Mouse (Mus musculus): ENCODE data around the gene Rbm20. TPM values are rescaled to one million over a fixed set of nuclear protein-coding genes. Genes with fewer than 3 reads are reported as not detected.

Rbm20 gene
- total and polyA plus RNA-seq, 3 experiments, result 0.36 to 2.6 (median 2.3) TPM

- TF ChIP-seq GATA1 (IDR thresholded peaks at IDR 0.05; ENCODE audit: borderline replicate concordance, low read length) (no peak), TAL1 (conservative IDR thresholded peaks at IDR 0.05; ENCODE audit: low read depth, low read length) (no peak), GATA2 (IDR thresholded peaks at IDR 0.05; ENCODE audit: borderline replicate concordance, low read depth, low read length) (no peak), CTCF (IDR thresholded peaks at IDR 0.05; ENCODE audit: low read depth, low read length) (no peak), POLR2AphosphoS5 (IDR thresholded peaks at IDR 0.05; ENCODE audit: insufficient replicate concordance, low read depth, low read length) (no peak)
- H3K4me1 ChIP-seq (ENCODE audit: insufficient read depth, low read depth, low read length), result peaks cover 38% of the 10 kb centered on the region
- no peak overlapping the region for H3K4me3 ChIP-seq (ENCODE audit: low read depth, low read length)
- no peak for ATAC-seq (ENCODE audit: extremely low read depth, insufficient number of reproducible peaks, low FRiP score, poor library complexity, severe bottlenecking)
- H3K36me3 ChIP-seq (replicated peaks), result no peaks in the 10 kb centered on the region
- H3K9me3 ChIP-seq (replicated peaks), result no peaks in the 10 kb centered on the region
- no peak for DNase-seq (ENCODE audit: low spot score)
- 0 out of 2 replicates have a peak, but pooled peaks cover 2% of the 10 kb centered on the region for H3K27me3 ChIP-seq (ENCODE audit: insufficient read depth, low read length)
Measured at GRCm38 (mm10) chr19:53861346-53861745, 184.2 kb downstream of the Rbm20 start.

- Histone ChIP-seq H3K4me3 (ENCODE audit: low read depth, low read length) (no peak overlapping the region), H3K9me3 (replicated peaks) (no peaks in the 10 kb centered on the region), H3K27me3 (ENCODE audit: insufficient read depth, low read length) (no peaks in the 10 kb centered on the region), H3K4me1 (ENCODE audit: insufficient read depth, low read depth, low read length) (peaks cover 31% of the 10 kb centered on the region), H3K36me3 (replicated peaks) (no peaks in the 10 kb centered on the region)
- DNase-seq (ENCODE audit: low spot score) (no peak), ATAC-seq (ENCODE audit: extremely low read depth, insufficient number of reproducible peaks, low FRiP score, poor library complexity, severe bottlenecking) (no peak)
- TF ChIP-seq GATA2 (IDR thresholded peaks at IDR 0.05; ENCODE audit: borderline replicate concordance, low read depth, low read length) (no peak), CTCF (IDR thresholded peaks at IDR 0.05; ENCODE audit: low read depth, low read length) (no peak)
Measured at GRCm38 (mm10) chr19:53862573-53863246, 185.6 kb downstream of the Rbm20 start.

GRCm38 (mm10) chr19:53867238-53867637, 190.1 kb downstream of the Rbm20 start:
- Histone ChIP-seq H3K36me3 (replicated peaks) (no peaks in the 10 kb centered on the region), H3K27me3 (ENCODE audit: insufficient read depth, low read length) (no peaks in the 10 kb centered on the region), H3K4me1 (ENCODE audit: insufficient read depth, low read depth, low read length) (peaks cover 51% of the 10 kb centered on the region), H3K9me3 (replicated peaks) (no peaks in the 10 kb centered on the region), H3K4me3 (ENCODE audit: low read depth, low read length) (no peak overlapping the region)
- ATAC-seq (ENCODE audit: extremely low read depth, insufficient number of reproducible peaks, low FRiP score, poor library complexity, severe bottlenecking), result no peak
- TF ChIP-seq GATA1 (IDR thresholded peaks at IDR 0.05; ENCODE audit: borderline replicate concordance, low read length) (no peak), CTCF (IDR thresholded peaks at IDR 0.05; ENCODE audit: low read depth, low read length) (no peak), TAL1 (conservative IDR thresholded peaks at IDR 0.05; ENCODE audit: low read depth, low read length) (no peak), GATA2 (IDR thresholded peaks at IDR 0.05; ENCODE audit: borderline replicate concordance, low read depth, low read length) (no peak), POLR2AphosphoS5 (IDR thresholded peaks at IDR 0.05; ENCODE audit: insufficient replicate concordance, low read depth, low read length) (no peak)
- no peak for DNase-seq (ENCODE audit: low spot score)

- Histone ChIP-seq H3K27me3 (ENCODE audit: insufficient read depth, low read length) (no peaks in the 10 kb centered on the region), H3K4me3 (ENCODE audit: low read depth, low read length) (no peak overlapping the region), H3K4me1 (ENCODE audit: insufficient read depth, low read depth, low read length) (peaks cover 47% of the 10 kb centered on the region), H3K36me3 (replicated peaks) (no peaks in the 10 kb centered on the region), H3K9me3 (replicated peaks) (no peaks in the 10 kb centered on the region)
- no peak for TF ChIP-seq GATA1 (IDR thresholded peaks at IDR 0.05; ENCODE audit: borderline replicate concordance, low read length)
- no peak for TF ChIP-seq CTCF (IDR thresholded peaks at IDR 0.05; ENCODE audit: low read depth, low read length)
- no peak for TF ChIP-seq POLR2AphosphoS5 (IDR thresholded peaks at IDR 0.05; ENCODE audit: insufficient replicate concordance, low read depth, low read length)
- no peak for TF ChIP-seq GATA2 (IDR thresholded peaks at IDR 0.05; ENCODE audit: borderline replicate concordance, low read depth, low read length)
- TF ChIP-seq TAL1 (conservative IDR thresholded peaks at IDR 0.05; ENCODE audit: low read depth, low read length), result no peak
- no peak for DNase-seq (ENCODE audit: low spot score)
- ATAC-seq (ENCODE audit: extremely low read depth, insufficient number of reproducible peaks, low FRiP score, poor library complexity, severe bottlenecking), result no peak
Measured at GRCm38 (mm10) chr19:53868125-53868524, 191.0 kb downstream of the Rbm20 start.

GRCm38 (mm10) chr19:53868796-53869195, 191.7 kb downstream of the Rbm20 start:
- no peak for ATAC-seq (ENCODE audit: extremely low read depth, insufficient number of reproducible peaks, low FRiP score, poor library complexity, severe bottlenecking)
- Histone ChIP-seq H3K4me1 (ENCODE audit: insufficient read depth, low read depth, low read length) (peaks cover 52% of the 10 kb centered on the region), H3K9me3 (replicated peaks) (no peaks in the 10 kb centered on the region), H3K27me3 (ENCODE audit: insufficient read depth, low read length) (no peaks in the 10 kb centered on the region), H3K4me3 (ENCODE audit: low read depth, low read length) (no peak overlapping the region), H3K36me3 (replicated peaks) (no peaks in the 10 kb centered on the region)
- TF ChIP-seq CTCF (IDR thresholded peaks at IDR 0.05; ENCODE audit: low read depth, low read length), result no peak
- no peak for TF ChIP-seq GATA2 (IDR thresholded peaks at IDR 0.05; ENCODE audit: borderline replicate concordance, low read depth, low read length)
- no peak for TF ChIP-seq GATA1 (IDR thresholded peaks at IDR 0.05; ENCODE audit: borderline replicate concordance, low read length)
- TF ChIP-seq POLR2AphosphoS5 (IDR thresholded peaks at IDR 0.05; ENCODE audit: insufficient replicate concordance, low read depth, low read length), result no peak
- no peak for DNase-seq (ENCODE audit: low spot score)

- TF ChIP-seq GATA1 (IDR thresholded peaks at IDR 0.05; ENCODE audit: borderline replicate concordance, low read length), result no peak
- no peak for TF ChIP-seq GATA2 (IDR thresholded peaks at IDR 0.05; ENCODE audit: borderline replicate concordance, low read depth, low read length)
- TF ChIP-seq CTCF (IDR thresholded peaks at IDR 0.05; ENCODE audit: low read depth, low read length), result no peak
- no peak for TF ChIP-seq POLR2AphosphoS5 (IDR thresholded peaks at IDR 0.05; ENCODE audit: insufficient replicate concordance, low read depth, low read length)
- TF ChIP-seq TAL1 (conservative IDR thresholded peaks at IDR 0.05; ENCODE audit: low read depth, low read length), result no peak
- H3K4me3 ChIP-seq (ENCODE audit: low read depth, low read length), result no peak overlapping the region; the same call in 1 of the 2 replicates
- no peaks in the 10 kb centered on the region for H3K27me3 ChIP-seq (ENCODE audit: insufficient read depth, low read length)
- no peaks in the 10 kb centered on the region for H3K9me3 ChIP-seq (replicated peaks)
- peak; percentile 40; the same call in 1 of the 2 replicates for ATAC-seq (ENCODE audit: extremely low read depth, insufficient number of reproducible peaks, low FRiP score, poor library complexity, severe bottlenecking)
- H3K36me3 ChIP-seq (replicated peaks), result no peaks in the 10 kb centered on the region
- DNase-seq (ENCODE audit: low spot score), result no peak
- H3K4me1 ChIP-seq (ENCODE audit: insufficient read depth, low read depth, low read length), result peaks cover 51% of the 10 kb centered on the region
Measured at GRCm38 (mm10) chr19:53869427-53870385, 192.6 kb downstream of the Rbm20 start.

All from G1E (cell line).